Mouse (Mus musculus): ENCODE results near the gene Slc25a18.
"Not testable (repeated sequence)": the region's sequence is repeated elsewhere in the genome, so short reads cannot be mapped to it uniquely, and the experiment has no call there.

Gene Slc25a18

DNA sequence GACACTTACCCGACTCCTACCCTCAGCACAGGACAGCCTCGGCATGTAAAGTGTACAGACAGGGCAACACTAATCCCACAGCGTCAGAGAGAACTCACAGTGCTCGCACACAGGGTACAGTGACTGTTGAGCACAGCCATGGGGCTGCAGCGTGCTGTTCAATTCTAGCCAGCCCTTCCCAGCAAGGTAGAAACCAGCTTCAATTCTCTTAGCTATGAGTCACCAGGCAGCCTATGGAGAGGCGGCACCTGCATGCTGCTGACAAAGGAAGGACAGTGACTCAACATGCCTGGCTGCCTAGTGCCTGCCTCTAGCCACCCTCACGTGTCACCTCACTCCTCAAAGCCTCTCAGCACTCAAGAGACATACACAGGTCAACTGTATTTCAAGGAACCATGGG lies 24.6 kb downstream of the Slc25a18 start:
- no peak for DNase-seq (ENCODE audit: low spot score)

DNA sequence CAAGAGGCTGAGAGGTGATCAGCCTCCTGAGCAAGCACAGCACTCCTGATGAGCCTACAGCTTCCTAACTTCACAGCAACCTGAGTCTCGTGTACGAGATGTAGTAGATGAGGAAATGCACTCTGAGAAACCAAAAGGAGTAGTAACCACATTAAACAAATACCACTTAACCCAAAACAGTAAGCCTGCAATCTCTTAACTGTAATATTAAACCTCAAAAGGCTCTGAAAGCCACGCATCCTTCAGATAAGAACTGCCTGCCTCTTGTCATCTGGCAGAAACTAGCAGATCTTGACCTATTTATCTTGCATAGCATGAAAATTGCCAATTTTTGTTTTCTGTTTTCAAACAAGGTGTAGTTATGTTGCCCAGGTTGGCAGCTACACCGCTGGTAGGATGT lies 25.5 kb downstream of the Slc25a18 start:
- DNase-seq (ENCODE audit: low spot score) = no peak

DNA sequence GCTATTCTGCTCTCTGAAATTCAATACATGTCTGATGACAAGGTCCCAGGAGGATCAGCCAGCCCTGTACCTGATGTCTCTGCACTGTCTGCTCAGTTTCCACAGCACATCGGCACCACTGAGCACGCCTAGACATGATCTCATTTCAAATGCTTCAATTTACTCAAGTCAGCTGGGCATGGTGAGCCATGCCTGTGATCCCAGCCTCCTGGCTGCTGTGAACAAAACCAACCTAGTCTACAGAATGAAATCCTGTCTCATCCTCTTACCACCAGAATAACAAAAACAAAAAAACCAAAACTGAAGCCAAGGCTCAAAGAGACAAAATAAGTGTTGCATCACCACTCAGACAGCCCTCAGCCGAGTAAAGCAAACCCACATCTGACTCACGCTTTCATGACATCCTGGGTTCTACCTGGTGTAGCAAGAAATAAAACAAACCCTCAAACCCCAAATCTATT lies 26.2 kb downstream of the Slc25a18 start:
- DNase-seq (ENCODE audit: low spot score) = no peak

DNA sequence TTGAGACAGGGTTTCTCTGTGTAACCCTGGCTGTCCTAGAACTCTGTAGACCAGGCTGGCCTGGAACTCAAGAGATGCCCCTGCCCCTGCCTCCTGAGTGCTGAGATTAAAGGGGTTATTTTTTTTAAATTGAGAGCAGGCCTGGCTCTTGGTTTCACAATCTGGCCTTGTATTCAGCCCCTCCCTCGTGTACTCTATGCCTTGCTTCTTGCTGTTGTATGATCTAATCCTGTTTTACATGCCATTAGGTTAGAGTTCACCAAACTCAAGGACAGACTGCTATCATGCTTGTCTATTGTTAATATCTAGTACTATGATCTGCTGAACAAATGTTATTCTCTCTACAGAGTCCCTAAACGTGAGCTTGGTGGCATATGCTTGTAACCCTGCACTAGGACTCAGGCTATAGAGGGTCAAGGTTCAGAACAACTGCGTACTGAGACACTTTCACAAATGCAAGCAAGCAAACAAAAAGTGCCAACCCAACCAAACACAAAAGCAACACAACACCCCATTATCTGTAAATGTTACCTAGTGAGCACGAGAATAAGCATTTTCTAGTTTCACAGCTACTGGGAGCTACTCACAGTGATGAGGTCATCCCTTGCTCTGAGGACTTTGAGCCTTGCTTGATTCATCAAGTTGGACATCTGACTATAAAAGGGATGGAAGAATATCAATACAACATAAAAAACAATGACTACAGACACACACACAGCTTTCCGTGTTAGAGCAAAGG lies 33.8 kb downstream of the Slc25a18 start:
- DNase-seq (ENCODE audit: low spot score) = no peak

DNA sequence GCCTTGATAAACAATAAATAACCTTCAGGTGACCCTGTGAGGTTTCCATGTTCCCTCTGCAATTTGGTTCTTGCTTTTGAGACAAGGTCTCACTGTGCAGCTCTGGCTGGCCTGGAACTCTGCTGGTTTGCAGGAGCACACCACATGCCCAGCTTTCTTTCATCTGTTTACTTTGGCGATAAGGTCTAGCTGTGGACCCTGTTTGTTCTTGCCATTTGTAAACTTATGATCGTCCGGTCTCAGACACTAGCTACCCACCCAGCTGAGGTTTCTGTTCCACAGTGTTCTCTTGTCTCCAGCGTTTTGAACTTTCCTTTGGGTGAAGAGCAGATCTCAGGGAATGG lies 34.3 kb downstream of the Slc25a18 start:
- no peak for DNase-seq (ENCODE audit: low spot score)

DNA sequence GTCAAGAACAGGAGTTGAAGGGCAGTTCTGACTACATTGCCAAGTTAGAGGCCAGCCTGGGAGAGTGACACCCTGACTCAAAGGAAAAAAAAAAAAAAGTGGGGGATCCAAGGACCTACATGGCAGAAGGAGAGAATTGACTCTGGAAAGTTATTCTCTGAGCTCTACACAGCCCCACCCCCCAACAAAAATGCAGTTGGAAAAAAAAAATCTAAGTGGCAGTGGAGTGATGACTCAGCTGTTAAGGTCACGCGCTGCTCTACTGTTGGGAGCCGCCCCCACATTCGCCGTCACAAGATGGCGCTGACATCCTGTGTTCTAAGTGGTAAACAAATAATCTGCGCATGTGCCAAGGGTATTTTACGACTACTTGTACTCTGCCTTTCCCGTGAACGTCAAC lies 38.6 kb downstream of the Slc25a18 start:
- not testable (repeated sequence) for DNase-seq (ENCODE audit: low spot score)

DNA sequence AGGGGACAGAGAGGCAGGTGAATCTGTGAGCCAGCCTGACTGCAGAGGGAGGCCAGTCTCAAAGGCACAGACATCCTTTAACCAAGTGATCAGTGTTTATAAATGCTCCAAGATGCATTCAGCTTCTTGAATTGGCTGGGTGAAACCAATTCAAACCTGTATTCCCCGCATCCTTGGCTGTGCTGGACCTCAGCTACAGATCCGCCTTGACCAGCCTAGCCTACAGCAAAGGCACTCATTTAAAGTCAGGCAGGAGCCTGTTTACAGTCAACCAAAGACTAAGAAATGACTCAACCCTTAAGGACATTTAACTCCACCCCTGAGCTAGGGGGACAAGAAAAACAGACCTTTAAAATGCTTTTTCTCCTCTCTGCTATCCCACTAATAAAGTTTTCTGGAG lies 45.9 kb downstream of the Slc25a18 start:
- no peak for DNase-seq (ENCODE audit: low spot score)

DNA sequence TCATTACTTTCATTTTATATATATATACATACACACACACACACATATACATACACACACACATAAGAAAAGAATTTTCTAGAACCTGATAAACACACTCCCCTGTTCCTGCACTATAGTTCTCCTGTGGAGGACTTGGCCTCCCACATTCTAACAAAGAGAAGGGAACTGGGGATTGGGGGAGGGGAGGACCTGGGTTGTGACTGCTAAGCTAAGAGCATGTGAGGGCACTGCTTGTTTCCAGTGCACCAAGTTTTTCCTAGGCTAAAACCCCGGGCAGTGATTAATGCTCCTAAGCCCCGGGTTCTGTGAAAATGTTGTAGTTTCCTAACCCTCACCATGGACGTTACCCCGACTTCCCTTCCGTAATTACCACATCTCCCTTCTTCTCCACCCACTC lies 46.8 kb downstream of the Slc25a18 start:
- no peak for DNase-seq (ENCODE audit: low spot score)

DNA sequence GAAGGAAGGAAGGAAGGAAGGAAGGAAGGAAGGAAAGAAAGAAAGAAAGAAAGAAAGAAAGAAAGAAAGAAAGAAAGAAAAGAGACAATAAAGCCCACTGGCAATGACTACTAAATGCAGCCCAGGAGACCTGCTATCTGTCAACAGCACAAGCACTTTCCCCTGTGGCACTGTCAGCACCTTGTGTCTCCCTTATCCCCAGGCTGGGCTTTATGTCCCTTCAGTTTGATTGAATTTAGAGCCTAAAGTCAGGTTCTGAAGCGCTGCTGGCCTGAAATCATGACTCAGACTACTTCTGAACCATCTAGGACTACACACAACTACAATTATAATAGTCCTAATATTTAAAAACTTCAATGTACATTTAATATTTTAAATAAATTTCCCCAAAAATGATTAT lies 47.6 kb downstream of the Slc25a18 start:
- no peak for DNase-seq (ENCODE audit: low spot score)

DNA sequence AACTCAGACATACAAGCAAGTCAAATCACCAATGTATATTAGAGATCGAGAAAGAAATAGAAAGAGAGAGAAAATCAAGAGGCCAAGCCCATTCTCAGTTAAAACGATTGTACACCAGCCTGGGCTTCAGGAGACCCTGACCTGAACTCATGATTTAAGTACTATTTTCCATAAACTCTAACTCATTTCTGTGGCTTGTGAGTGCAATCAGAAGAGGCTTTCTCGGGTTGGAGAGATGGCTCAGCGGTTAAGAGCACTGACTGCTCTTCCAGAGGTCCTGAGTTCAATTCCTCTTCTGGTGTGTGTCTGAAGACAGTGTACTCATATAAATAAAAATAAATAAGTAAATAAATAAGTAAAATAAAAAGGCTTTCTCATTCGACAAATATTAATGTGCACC lies 48.3 kb downstream of the Slc25a18 start:
- no peak for DNase-seq (ENCODE audit: low spot score)

DNA sequence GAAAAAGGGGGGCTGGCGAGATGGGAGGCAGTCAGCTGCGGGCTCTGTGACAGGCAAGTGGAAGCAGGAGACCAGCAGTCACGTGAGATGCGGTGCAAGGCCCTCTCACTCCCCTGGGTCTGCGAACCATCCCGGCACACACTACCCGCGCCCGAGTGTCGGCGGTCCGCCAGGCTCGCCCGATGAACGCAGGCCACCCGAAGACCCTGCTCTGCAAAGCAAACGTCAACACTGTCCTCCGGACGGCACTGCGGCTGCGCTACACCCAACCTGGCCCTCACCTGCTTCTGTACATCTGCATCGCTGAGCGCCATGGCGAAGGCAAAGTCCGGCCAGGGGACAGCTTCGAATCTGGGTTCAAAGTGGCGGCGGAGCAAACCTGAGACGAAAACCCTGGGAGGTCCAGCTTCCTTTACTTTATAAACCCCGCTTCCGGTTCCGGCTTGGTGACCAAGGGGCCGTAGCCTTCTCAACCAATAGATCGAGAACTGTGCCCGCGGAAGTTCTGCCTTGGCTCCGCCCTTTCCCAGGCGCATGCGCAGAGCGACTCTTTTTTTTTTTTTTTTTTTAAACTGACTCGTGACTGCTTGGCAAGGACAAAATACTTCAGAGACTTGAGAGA lies 49.0 kb downstream of the Slc25a18 start, which contains the start of gene Atp6v1e1:
Atp6v1e1 (minus strand) TSS at position 487 of the 622 bp plus-strand sequence.
- peak; percentile 96 for DNase-seq (ENCODE audit: low spot score)

DNA sequence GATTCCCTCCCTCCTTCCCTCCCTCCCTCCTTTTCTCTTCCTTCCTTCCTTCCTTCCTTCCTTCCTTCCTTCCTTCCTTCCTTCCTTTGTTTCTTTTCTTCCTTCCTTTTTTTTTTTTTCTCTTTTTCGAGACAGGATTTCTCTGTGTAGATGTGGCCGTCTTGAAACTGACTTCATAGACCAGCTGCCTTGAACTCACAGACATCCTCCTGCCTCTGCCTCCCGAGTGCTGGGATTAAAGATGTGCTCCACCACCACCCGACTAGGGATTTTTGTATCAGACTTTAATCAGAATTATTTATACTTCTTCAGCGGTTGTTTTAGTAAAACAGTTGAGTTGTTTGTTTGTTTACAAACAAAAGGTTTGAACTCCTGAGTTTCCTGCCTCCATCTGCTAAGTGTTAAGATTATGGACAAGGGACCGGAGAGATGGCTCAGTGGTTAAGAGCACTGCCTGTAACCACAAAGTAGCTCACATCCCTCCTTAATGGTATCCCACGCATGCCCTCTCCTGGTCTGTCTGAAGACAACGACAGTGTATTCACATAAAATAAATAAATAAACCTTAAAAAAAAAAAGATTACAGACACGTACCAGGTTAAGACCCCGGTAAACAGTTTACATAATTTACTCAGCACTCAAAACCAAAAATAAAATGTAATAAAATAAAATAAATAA lies 49.7 kb downstream of the Slc25a18 start:
- DNase-seq (ENCODE audit: low spot score) = peak; percentile 16

DNA sequence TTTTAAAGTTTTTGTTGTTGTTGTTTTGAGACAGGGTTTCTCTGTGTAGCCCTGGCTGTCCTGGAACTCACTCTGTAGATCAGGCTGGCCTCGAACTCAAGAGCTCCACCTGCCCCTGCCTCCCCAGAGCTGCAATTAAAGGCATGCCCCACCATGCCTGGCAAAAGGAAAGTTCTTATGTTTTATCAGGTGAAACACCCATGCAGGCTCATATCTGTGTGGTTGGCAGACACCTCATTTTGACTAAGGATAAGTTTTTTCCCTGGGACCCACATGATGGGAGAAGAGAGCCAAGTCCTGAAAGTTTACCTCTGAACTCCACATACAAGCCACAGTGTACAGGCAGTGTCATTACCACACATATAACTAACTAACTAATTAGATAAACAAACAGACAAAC lies 56.7 kb downstream of the Slc25a18 start:
- DNase-seq (ENCODE audit: low spot score) = no peak

DNA sequence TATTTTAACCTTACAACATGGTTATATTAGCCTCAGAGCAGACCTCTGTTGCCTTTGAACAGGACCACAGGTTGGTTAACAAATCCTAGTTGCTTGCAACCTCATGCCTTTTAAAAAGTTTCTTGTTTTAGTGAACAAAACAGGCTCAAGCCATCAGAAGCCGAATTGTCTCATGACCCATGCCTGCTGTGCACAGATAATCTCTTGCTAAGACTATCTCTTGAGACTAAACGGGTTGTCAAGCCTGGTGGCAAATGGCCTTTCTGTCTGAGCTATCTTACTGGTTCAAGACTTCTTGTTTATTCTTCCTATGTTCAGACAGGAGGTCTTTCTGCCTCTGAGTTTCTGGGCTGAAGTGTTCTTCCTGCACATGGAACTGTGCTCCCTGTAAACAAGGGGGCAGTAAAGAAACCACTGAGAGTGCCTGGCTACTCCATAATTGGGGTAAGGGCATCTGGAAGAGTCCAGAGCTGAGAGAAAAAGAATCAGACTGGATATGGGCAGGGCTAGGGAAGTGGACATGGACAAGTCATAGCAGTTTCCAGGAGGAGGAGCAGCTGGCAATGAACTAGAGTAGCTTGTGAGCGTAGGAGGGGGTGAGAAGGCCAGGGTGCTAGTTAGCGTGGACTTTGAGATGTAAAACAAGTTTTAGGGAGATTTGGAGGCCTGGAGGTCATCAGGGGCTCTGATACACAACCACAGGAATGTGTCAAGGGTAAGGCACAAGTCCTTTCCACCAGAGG lies 57.7 kb downstream of the Slc25a18 start:
- no peak for DNase-seq (ENCODE audit: low spot score)

DNA sequence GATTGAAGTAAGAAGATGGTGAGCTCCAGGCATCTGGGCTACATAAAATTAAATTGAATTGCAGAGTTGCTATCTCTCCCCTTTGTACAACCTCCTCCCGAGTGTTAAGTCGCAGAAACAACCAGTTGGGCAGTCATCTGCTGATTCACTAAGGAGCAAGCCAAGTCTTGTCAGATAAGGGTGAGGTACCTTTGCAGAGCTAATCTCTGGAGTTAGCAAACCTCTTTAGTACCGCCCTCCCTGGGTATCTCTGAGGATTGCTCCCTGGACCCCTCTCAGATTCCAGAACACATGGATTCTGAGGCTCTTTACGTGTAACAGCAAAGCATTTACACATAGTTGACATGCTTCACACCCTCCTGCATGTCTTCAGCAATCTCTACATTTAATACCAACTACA lies 58.7 kb downstream of the Slc25a18 start:
- DNase-seq (ENCODE audit: low spot score) = no peak

DNA sequence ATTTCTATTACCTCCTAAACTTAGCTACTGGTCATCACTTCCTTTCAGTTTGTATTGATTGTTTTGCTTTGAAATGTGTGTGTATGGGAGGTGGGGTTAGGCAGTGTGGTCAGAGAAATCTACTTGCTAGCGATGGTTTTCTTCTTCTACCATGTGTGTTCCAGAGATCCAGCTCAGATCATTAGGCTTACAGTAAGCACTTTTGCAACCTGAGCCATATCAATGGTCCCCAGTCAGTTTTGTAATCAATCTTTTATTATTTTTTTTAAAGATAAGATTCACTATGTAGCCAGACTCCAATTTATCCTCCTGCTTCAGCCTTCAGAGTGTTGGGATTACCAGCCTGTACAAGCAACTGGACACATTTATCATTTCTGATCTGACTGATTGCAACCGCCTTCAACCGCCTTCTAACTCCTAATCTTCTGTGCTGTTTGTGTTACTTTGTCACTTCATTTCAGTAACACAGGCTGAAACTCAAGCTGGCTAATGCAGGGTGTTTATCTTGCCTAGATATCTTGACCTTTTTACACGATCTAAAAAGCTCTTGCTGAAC lies 61.5 kb downstream of the Slc25a18 start:
- DNase-seq (ENCODE audit: low spot score) = no peak

DNA sequence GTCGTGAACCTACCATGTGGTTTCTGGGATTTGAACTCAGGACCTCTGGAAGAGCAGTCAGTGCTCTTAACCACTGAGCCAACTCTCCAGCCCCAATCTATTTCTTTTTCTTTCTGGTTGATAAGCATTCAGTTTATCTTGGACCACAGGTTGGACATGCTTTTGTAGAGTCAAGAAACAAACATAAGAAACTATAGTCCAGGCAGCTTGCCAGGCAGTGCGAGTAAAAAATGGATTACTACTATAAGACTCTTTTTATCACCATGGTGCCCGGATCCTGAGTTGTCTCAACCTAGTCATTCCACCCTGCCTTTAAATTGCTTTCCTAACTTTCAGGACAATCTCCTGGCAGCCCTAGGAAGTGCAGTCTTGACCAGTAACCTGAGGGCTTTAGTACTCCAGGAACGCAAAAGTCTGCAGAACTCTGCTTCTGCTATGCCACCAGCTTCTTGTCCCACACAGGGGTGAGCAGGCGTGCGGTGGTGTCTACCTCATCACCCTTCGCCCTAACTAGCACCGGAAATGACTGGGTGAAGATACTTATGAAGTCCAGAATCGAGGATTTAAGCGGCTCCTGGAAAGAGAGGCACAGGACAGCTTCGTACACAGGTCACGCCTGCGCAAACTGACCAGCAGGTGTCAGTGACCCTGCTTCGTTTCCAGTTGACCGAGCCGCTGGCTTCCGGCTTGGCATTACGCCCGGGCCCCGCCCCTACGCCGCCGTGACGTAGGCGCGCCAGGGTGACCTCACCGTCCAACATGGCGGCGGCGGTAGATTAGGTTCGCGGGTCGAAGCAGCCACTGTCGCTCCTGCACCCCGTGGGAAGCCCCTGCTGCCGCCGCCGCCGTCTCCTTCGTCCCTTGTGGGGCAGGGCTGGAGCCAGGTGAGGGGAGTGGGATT lies 62.3 kb downstream of the Slc25a18 start, which contains the start of gene Bcl2l13:
Bcl2l13 (plus strand) TSS at position 739 of the 901 bp plus-strand sequence.
- DNase-seq (ENCODE audit: low spot score) = peak; percentile 96

DNA sequence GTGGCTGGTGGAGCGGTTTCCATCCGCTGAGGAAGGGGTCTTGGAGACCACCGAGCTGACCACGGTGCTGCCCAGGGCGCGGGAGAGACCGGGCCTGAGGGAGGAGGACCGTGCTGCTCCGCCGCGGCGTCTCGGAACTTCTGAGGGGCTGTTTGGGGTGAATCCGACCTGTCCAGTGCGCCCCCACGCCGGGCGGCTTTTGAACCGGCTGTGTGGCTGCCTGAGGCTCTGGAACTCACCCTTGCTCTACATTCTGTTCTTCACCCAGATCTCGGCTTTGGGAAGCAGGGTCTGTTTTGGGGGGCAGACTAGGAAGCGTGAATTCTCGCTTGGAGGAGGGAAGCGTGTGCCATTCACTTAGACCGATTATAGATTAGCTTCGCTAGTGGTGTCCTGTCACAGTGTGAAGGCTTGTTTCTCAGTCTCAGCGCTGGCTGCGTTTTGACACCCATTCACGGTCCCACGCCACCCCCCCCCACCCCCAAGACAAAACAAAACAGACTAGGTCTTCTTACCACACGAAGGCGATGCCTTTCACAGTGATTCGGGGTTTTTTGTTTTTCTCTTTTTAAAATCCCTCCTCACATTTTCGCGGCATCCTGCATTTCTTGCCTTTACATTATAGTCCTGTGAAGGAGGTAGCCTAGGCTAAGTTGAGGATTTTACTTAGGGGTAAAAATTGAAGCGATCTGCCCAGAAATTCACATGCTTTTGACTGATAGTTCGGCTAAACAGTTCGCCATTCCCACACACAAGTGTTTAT lies 63.2 kb downstream of the Slc25a18 start:
- no peak for DNase-seq (ENCODE audit: low spot score)

DNA sequence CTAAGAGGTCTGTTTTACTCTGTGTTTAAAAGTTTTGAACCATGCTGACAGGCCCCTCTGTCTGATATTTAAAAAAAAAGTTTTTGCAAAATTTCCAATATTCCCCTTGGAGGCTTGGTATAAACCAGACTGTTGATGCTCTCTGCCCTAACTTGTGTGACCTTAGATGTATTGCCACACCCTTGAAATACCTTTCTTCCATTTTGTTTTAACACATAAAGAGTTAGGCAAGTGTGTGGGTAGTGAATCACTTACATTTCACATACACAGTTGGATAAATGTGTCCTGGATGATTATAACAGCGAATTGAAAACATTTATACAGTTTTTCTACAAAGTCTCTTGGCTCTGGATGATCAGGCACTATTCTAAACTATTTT lies 63.8 kb downstream of the Slc25a18 start:
- no peak for DNase-seq (ENCODE audit: low spot score)

DNA sequence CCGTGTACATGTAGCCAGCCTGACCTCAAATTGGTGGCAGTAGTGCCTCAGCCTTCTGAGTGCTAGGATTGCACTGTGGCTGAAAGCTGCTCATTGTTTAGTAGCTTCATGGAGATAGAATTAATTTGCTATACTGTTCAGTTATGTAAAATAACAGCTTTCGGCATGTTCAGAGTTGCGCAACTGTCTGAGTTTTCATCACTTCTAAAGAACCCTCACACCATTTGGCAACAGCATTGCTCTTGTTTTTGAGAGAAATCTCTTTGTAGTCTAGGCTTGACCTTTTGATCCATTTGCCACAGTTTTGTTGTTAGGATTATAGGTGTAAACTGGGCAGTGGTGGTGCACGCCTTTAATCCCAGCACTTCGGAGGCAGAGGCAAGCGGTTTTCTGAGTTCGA lies 66.9 kb downstream of the Slc25a18 start:
- no peak for DNase-seq (ENCODE audit: low spot score)
